Mouse (Mus musculus) hematopoietic stem cell, adult 5-6 weeks (primary cell): ENCODE results near the gene Gbp10. TPM values are rescaled to one million over a fixed set of nuclear protein-coding genes. Genes with fewer than 3 reads are reported as not detected.
"Not testable (repeated sequence)": the region's sequence is repeated elsewhere in the genome, so short reads cannot be mapped to it uniquely, and the experiment has no call there.

Source experiments
- ATAC-seq, 2 experiments: fragments of 125-278 bp in 1 of 2; replicated peaks in 1 of 2; 2 replicates each; pipeline ENCODE4 v1.8.0; 2016 to 2017; ENCODE audit warnings: inconsistent platforms in 2 of 2, mild to moderate bottlenecking in 2 of 2, moderate number of reproducible peaks in 2 of 2, low read depth in 1 of 2, moderate TSS enrichment in 1 of 2; ENCODE audit not compliant: low FRiP score in 2 of 2, poor library complexity in 2 of 2, severe bottlenecking in 2 of 2, insufficient read depth in 1 of 2, low TSS enrichment in 1 of 2
- total RNA-seq: library from RNA; stranded (forward); fragments of 172-1452, 232-1000 nt; gene quantifications from 2 replicates; pipeline ENCODE4 v1.2.3, GENCODE M21; 2017

The Gbp10 gene
- total RNA-seq = 0.69 and 0.88 TPM in 2 replicates

DNA sequence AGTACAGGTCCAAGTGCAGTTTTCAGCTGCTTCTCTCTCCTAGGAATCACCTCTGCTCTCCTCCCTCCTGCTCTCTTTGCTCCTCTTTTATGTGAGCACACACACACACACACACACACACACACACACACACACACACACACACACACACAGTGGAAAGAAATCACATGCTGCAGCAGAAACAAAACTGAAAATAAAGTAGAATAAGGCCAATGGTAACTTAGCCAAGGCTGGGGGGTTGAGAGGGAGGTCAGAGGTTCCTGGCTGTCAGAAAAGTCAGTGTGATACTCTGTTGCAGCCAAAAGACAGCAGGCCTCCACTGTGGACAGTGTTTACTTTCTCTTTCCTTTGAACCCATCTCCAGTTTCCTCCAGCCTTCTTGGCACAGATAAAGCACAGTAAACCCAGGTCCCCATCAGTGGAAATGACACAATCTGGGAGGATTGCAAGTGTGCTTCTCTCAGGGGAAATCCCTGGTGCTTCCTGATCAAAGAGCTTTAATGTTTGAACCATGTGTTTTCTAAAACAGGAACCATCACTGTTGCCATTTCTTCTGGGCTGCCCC, at the start of gene Gbp10:
TSS of gene Gbp10 (minus strand) at position 51 of the 565 bp plus-strand sequence.
- peak; percentile 43 to 58 for ATAC-seq

- ATAC-seq = peak; percentile 95 to 98
Observed at GRCm38 (mm10) chr5:105260673-105261072, 21.3 kb upstream of the Gbp10 start.

GRCm38 (mm10) chr5:105252491-105252890, 13.2 kb upstream of the Gbp10 start:
- ATAC-seq = no peak

DNA sequence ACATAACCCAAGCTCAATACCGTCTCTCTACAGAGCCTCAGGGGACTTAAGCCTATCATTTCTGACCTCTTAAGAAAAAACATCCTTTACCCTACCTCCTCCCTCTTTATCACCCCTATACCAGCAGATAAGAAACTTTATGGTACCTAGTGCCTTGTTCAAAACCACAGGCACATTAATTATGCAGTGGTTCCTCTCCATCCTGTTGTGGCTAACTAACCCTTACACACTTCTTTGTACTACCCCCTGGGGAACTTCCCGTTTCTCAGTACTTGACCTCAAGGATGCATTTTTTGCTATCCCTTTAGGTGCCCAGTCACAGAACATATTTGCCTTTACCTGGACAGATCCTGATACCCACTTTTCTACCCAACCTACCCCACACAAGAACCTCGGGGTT, 5.4 kb upstream of the Gbp10 start:
- peak; percentile 87 to 93 for ATAC-seq

- not testable (repeated sequence) for ATAC-seq
Observed at GRCm38 (mm10) chr5:105240982-105241381, 1.6 kb upstream of the Gbp10 start.

DNA sequence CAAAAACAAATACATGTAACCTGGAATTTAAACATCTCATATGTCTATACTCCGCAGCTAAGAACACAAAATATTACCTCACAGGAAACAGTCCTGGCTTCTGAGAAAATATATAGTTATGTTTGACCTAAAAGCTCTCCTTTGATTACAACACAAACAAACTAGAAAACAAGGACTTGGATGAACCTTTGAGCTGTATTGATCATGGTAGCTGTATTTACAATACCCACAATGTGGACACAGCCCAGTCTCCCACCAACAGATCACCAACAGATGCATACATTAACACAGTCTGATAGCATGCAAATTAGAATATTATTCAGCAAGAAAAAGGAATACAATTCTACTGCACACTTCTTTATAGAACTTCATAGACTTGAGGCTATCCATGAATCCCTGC, 931 bp downstream of the Gbp10 start:
- ATAC-seq = not testable (repeated sequence)

DNA sequence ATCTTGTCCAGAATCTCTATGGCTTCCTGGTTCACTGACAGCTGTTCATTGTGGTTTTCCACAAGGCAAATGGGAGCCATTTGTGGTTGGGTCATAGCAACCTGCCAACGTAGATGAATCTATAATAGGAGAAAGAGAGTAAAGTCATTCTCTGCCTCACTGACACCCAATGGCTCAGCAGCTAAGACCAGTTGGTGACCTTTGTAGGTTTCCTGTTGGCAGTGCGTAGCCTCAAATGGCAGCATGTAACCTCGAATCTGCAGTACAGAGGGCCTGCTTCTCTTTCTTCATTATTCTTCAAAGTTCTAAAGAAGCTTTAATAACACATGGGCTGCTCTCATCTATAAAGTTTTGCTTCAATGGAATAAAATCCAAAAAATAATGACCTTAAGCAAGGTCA, 3.3 kb downstream of the Gbp10 start:
- peak; percentile 60 to 65; a peak in 3 of 4 replicates for ATAC-seq

DNA sequence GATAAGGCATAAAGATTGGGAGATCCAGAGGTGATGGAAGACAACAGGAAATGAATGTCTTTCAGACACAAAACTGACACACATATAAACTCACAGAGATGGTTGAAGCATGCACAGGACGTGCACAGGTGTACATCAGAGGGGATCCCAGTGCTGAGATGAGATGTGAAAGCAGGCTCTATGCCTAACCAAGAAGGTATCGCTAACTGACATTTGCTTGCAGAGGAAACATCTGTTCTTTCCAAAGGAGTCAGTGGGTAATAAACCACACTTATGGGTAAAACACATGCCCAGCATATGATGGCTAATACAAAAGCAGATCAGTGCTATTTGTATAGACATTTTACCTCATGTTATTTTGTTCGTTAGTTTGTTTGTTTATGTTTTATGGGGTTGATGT, 30.4 kb downstream of the Gbp10 start:
- ATAC-seq = peak; percentile 97

DNA sequence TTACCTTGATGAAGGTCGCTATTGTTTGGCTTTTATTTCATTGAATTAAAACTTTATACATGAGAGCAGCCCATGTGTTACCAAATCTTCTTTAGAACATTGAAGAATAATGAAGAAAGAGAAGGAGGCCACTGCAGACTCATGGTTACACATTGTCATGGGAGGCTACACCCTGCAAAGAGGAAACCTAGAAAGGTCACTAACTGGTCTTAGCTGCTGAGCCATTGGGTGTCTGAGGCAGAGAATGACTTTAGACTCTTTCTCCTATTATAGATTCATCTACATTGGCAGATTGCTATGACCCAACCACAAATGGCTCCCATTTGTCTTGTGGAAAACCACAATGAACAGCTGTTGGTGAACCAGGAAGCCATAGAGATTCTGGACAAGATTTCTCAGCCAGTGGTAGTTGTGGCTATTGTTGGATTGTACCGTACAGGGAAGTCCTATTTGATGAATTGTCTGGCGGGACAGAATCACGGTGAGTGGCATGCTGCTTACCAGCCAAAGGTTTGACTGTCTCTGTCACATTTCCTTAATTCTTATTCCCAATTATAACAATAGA, 38.5 kb downstream of the Gbp10 start:
- peak; percentile 52 to 56; a peak in 2 of 4 replicates for ATAC-seq

- not testable (repeated sequence) for ATAC-seq
Observed at GRCm38 (mm10) chr5:105199149-105199548, 40.2 kb downstream of the Gbp10 start.

GRCm38 (mm10) chr5:105197915-105198560, 41.3 kb downstream of the Gbp10 start:
- peak; percentile 72 to 79; a peak in 3 of 4 replicates for ATAC-seq

GRCm38 (mm10) chr5:105196308-105196707, 43.0 kb downstream of the Gbp10 start:
- not testable (repeated sequence) for ATAC-seq

GRCm38 (mm10) chr5:105192536-105192935, 46.8 kb downstream of the Gbp10 start:
- peak; percentile 89 to 91 for ATAC-seq

- ATAC-seq = no peak
Observed at GRCm38 (mm10) chr5:105181446-105181845, 57.9 kb downstream of the Gbp10 start.

Other genes with a start within 250 kb of the Gbp10 start
- gene Gbp9, start 100.0 kb downstream of the Gbp10 start, total RNA-seq = 2.0 and 7.4 TPM in 2 replicates
- gene Gbp8, start 100.0 kb downstream of the Gbp10 start, total RNA-seq = 6.6 and 9.1 TPM in 2 replicates
- gene Gbp4, start 99.9 kb downstream of the Gbp10 start, total RNA-seq = 1.2 and 4.2 TPM in 2 replicates
- 0.88 TPM in 1 of 2 replicates, not detected in the other for gene Gm43302, start 54.2 kb upstream of the Gbp10 start, total RNA-seq
- gene Gbp6, start 54.2 kb upstream of the Gbp10 start, total RNA-seq = 14.3 and 18.6 TPM in 2 replicates
- gene Lrrc8b, start 176.2 kb upstream of the Gbp10 start, total RNA-seq = 10.0 and 10.4 TPM in 2 replicates